Mouse (Mus musculus): ENCODE measurements around the gene Cntn6. TPM values are rescaled to one million over a fixed set of nuclear protein-coding genes. Genes with fewer than 3 reads are reported as not detected.

Cntn6 gene
- total RNA-seq, 2 experiments from 2014 or later, result not detected

- no peak for ATAC-seq (replicated peaks; ENCODE audit: low FRiP score, poor library complexity, severe bottlenecking)
These were observed 241.7 kb downstream of the Cntn6 start for GRCm38 (mm10) chr6:104734256-104734655.

- no peak for ATAC-seq (replicated peaks; ENCODE audit: low FRiP score, poor library complexity, severe bottlenecking)
These were observed 246.4 kb downstream of the Cntn6 start for GRCm38 (mm10) chr6:104738999-104739398.

- ATAC-seq (replicated peaks; ENCODE audit: low FRiP score, poor library complexity, severe bottlenecking), result no peak
These were observed 265.5 kb downstream of the Cntn6 start for GRCm38 (mm10) chr6:104758125-104758524.

- ATAC-seq (replicated peaks; ENCODE audit: low FRiP score, poor library complexity, severe bottlenecking), result no peak
These were observed 268.6 kb downstream of the Cntn6 start for GRCm38 (mm10) chr6:104761226-104761625.

GRCm38 (mm10) chr6:104783891-104784290 lies 291.3 kb downstream of the Cntn6 start:
- no peak for ATAC-seq (replicated peaks; ENCODE audit: low FRiP score, poor library complexity, severe bottlenecking)

GRCm38 (mm10) chr6:104787502-104787901 lies 294.9 kb downstream of the Cntn6 start:
- ATAC-seq (replicated peaks; ENCODE audit: low FRiP score, poor library complexity, severe bottlenecking), result no peak

- ATAC-seq (replicated peaks; ENCODE audit: low FRiP score, poor library complexity, severe bottlenecking), result no peak
These were observed 315.9 kb downstream of the Cntn6 start for GRCm38 (mm10) chr6:104808526-104808925.

GRCm38 (mm10) chr6:104815610-104816009 lies 323.0 kb downstream of the Cntn6 start:
- ATAC-seq (replicated peaks; ENCODE audit: low FRiP score, poor library complexity, severe bottlenecking), result no peak

GRCm38 (mm10) chr6:104879711-104880110 lies 387.1 kb downstream of the Cntn6 start:
- no peak for ATAC-seq (replicated peaks; ENCODE audit: low FRiP score, poor library complexity, severe bottlenecking)

GRCm38 (mm10) chr6:104884021-104884420 lies 391.4 kb downstream of the Cntn6 start:
- ATAC-seq (replicated peaks; ENCODE audit: low FRiP score, poor library complexity, severe bottlenecking), result no peak

GRCm38 (mm10) chr6:104885829-104886228 lies 393.2 kb downstream of the Cntn6 start:
- ATAC-seq (replicated peaks; ENCODE audit: low FRiP score, poor library complexity, severe bottlenecking), result no peak

GRCm38 (mm10) chr6:104891071-104891470 lies 398.5 kb downstream of the Cntn6 start:
- no peak for ATAC-seq (replicated peaks; ENCODE audit: low FRiP score, poor library complexity, severe bottlenecking)

Data from erythroblast, adult 5-6 weeks (primary cell).